Mouse (Mus musculus) forebrain, embryonic 16.5 days (tissue): ENCODE data around the gene Spef1. TPM values are rescaled to one million over a fixed set of nuclear protein-coding genes. Genes with fewer than 3 reads are reported as not detected.

Experiments used
- ATAC-seq: fragments of 200-750 bp; cut with Nextera tagmentation; 2 replicates; pipeline ENCODE4 v1.8.0; 2017; ENCODE audit warnings: mild to moderate bottlenecking, moderate library complexity
- H3K27ac ChIP-seq: fragments of 300-500 bp; sonication (generic); 2 replicates; pipeline ENCODE4 v1.5.1; 2014; ENCODE audit warnings: low read length, control low read depth
- H3K27me3 ChIP-seq: fragments of 300-500 bp; sonication (generic); replicated peaks from 2 replicates; pipeline ENCODE4 v1.6.1; 2014; ENCODE audit warnings: low read length; ENCODE audit not compliant: control insufficient read depth, insufficient read depth
- H3K36me3 ChIP-seq: fragments of 300-500 bp; sonication (generic); 2 replicates; pipeline ENCODE4 v1.6.1; 2014; ENCODE audit not compliant: control insufficient read depth, insufficient read depth
- H3K4me1 ChIP-seq: fragments of 300-500 bp; sonication (generic); replicated peaks from 2 replicates; pipeline ENCODE4 v1.6.1; 2014; ENCODE audit warnings: low read length; ENCODE audit not compliant: control insufficient read depth, insufficient read depth
- H3K4me2 ChIP-seq: fragments of 300-500 bp; sonication (generic); 2 replicates; pipeline ENCODE4 v1.6.1; 2014; ENCODE audit warnings: mild to moderate bottlenecking, low read length, control low read depth
- H3K4me3 ChIP-seq: fragments of 300-500 bp; sonication (generic); replicated peaks from 2 replicates; pipeline ENCODE4 v1.5.1; 2014; ENCODE audit warnings: mild to moderate bottlenecking, low read length, control low read depth
- H3K9ac ChIP-seq: fragments of 300-500 bp; sonication (generic); replicated peaks from 2 replicates; pipeline ENCODE4 v1.6.1; 2014; ENCODE audit warnings: low read depth, low read length, control low read depth
- H3K9me3 ChIP-seq: fragments of 300-500 bp; sonication (generic); 2 replicates; pipeline ENCODE4 v1.6.1; 2016; ENCODE audit warnings: low read length; ENCODE audit not compliant: control insufficient read depth
- WGBS: fragments of 180-500 bp; shearing (Covaris S2); extraction: QIAGEN DNeasy Blood & Tissue Kit; methylation state at CpG from one replicate; pipeline ENCODE4 v1.1.7; 2014; 5-methylcytosine and 5-hydroxymethylcytosine counted together
- polyA plus RNA-seq: library from polyadenylated mRNA; unstranded; fragments of >200 nt; fragmentation: Nextera tagmentation; extraction: Ambion mirVana; gene quantifications from 2 replicates; pipeline ENCODE4 v1.2.1, GENCODE M21; 2015

Gene Spef1
- polyA plus RNA-seq, 1 experiment from 2014 or later, result 12.6 TPM

DNA sequence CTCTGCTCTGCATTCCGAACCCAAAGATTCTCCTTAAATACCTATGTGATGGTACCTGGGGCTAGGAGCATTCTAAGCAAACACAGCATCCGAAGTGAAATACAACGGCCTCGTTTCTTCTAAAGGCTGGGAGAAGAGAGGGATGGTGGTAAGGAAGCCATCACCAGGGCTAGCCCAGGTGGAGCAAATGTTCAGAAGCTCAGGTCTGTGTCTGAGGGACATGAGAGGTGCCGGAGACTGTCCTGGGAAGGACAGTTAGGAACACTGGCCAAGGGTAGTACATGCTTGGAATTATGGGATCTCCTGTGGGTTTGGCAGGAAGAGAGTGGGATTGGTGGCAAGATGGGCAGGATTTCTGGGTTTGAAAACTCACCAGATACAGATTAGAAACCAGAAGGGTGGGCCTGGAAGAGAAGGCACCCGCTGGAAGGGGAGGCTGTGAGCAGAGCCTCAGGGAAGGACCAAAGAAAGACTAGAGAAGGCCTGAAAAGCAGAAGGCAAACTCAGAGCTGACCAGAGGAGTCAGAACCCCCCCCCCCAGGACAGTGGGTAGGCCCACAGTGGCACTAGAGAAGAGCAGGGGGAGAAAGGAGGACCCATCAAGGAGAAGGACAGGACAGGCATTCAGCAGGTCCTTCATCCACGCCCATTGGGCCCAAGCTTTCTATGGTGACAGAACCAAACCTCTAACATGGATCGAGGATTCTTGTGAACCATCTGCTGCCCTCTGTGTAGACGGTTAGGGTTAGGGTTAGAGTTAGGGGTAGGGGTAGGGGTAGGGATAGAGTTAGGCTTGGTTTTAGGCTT, 61.7 kb downstream of the Spef1 start:
- Histone ChIP-seq H3K27me3 (no peaks in the 10 kb centered on the region), H3K27ac (no peak overlapping the region), H3K4me1 (peaks cover 6% of the 10 kb centered on the region), H3K4me3 (no peak overlapping the region), H3K9ac (no peak overlapping the region), H3K9me3 (no peaks in the 10 kb centered on the region), H3K36me3 (no peaks in the 10 kb centered on the region), H3K4me2 (no peak overlapping the region)
- no peak for ATAC-seq
- 93% methylated on average over 9 of the region's 9 CpGs for WGBS

- Histone ChIP-seq H3K27ac (no peak overlapping the region), H3K4me2 (no peak overlapping the region), H3K4me1 (peaks cover 6% of the 10 kb centered on the region), H3K36me3 (no peaks in the 10 kb centered on the region), H3K4me3 (no peak overlapping the region), H3K27me3 (no peaks in the 10 kb centered on the region), H3K9ac (no peak overlapping the region), H3K9me3 (no peaks in the 10 kb centered on the region)
- 79% methylated on average over 3 of the region's 3 CpGs for WGBS
- no peak for ATAC-seq
These were observed 62.9 kb downstream of the Spef1 start for GRCm38 (mm10) chr2:131124166-131124565.

Other genes starting within 250 kb of the Spef1 start
- gene Gfra4, start 144.2 kb downstream of the Spef1 start, polyA plus RNA-seq, result 33.0 and 42.8 TPM in 2 replicates
- 1.4 TPM in 2 replicates for gene Adam33, start 123.5 kb downstream of the Spef1 start, polyA plus RNA-seq
- gene Siglec1, start 100.5 kb downstream of the Spef1 start, polyA plus RNA-seq, result 0.12 and 0.13 TPM in 2 replicates
- 4.4 and 4.7 TPM in 2 replicates for gene Hspa12b, start 60.0 kb downstream of the Spef1 start, polyA plus RNA-seq
- not detected in 2 replicates for gene Gm11037, start 53.8 kb downstream of the Spef1 start, polyA plus RNA-seq
- 87.5 and 97.1 TPM in 2 replicates for gene 1700037H04Rik, start 27.2 kb downstream of the Spef1 start, polyA plus RNA-seq
- 16.0 and 16.9 TPM in 2 replicates for gene Cenpb, start 7.2 kb downstream of the Spef1 start, polyA plus RNA-seq
- gene Cdc25b, start 333 bp downstream of the Spef1 start, polyA plus RNA-seq, result 33.6 and 35.9 TPM in 2 replicates
- 37.8 and 40.5 TPM in 2 replicates for gene Ap5s1, start 19.8 kb upstream of the Spef1 start, polyA plus RNA-seq
- 5.7 and 6.8 TPM in 2 replicates for gene Mavs, start 46.8 kb upstream of the Spef1 start, polyA plus RNA-seq
- gene Pank2, start 75.2 kb upstream of the Spef1 start, polyA plus RNA-seq, result 26.9 and 33.1 TPM in 2 replicates
- gene Rnf24, start 165.6 kb upstream of the Spef1 start, polyA plus RNA-seq, result 22.0 and 26.0 TPM in 2 replicates